Mouse (Mus musculus) adrenal gland, postnatal 4 days (tissue): Measurements from ENCODE around the gene 4930404N11Rik. TPM values are rescaled to one million over a fixed set of nuclear protein-coding genes. Genes with fewer than 3 reads are reported as not detected.

Source experiments
- DNase-seq, 2 experiments: peaks; one replicate each; pipeline ENCODE4 v3.0.0; 2021 to 2022; ENCODE audit warnings: low spot score in 2 of 2, mixed read lengths in 2 of 2
- total RNA-seq, 2 experiments: library from RNA; stranded (reverse); gene quantifications; 2 replicates each; pipeline ENCODE4 v1.2.3; 2021

The 4930404N11Rik gene
- total RNA-seq, 2 experiments from 2014 or later, result 6.3 to 8.2 TPM

DNA sequence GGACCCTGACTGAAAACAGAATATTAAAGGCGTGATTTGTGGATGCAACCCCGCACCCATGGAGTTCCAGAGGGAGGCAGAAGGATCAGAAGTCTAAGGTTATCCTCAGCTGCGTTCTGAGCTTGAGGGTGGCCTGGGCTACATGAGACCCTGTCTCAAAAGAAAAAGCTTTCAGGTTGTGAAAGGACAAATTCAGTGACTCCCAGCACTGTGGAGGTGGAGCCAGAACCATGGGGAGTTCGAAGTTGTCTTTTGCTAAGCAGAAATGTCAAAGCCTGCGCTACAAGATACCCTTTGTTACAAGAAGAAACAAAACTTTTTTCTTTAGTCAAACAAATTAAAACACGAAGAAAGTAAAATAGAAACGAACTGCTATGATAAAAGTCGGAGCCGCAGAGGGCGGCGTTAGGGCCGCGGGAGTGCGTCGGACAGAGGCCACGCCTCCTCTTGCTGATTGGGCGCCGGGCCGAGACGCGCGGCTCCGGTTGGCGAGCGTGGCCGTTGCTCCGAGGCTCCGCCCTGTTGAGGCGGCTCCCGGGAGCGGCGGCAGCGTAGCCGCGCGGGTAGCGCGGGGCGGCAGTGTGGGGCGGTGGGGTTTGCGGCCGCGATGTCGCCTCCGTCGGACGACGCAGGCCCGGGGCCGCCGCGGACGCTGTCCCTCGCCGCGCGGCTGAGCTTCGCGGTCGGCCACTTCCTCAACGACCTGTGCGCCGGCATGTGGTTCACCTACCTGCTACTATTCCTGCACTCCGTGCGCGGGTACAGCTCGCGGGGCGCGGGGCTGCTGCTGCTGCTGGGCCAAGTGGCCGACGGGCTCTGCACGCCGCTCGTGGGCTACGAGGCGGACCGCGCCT, 8.4 kb downstream of the 4930404N11Rik start, which contains the start of gene Mfsd12:
Mfsd12 (plus strand) TSS at position 501 of the 854 bp plus-strand sequence.
- DNase-seq, result peak; percentile 71 to 76

GRCm38 (mm10) chr10:81356352-81356990, 9.1 kb downstream of the 4930404N11Rik start:
- no peak for DNase-seq

GRCm38 (mm10) chr10:81355533-81355932, 10.1 kb downstream of the 4930404N11Rik start:
- no peak for DNase-seq

GRCm38 (mm10) chr10:81354738-81355477, 10.7 kb downstream of the 4930404N11Rik start:
- DNase-seq, result no peak

- DNase-seq, result no peak
Observed at GRCm38 (mm10) chr10:81351678-81352291, 13.8 kb downstream of the 4930404N11Rik start.

GRCm38 (mm10) chr10:81350351-81351063, 15.1 kb downstream of the 4930404N11Rik start, which contains the start of gene Hmg20b:
Gene Hmg20b (minus strand): TSS chr10:81350480.
- peak; percentile 97 to 98 for DNase-seq

GRCm38 (mm10) chr10:81349961-81350350, 15.7 kb downstream of the 4930404N11Rik start:
- DNase-seq, result no peak

GRCm38 (mm10) chr10:81349146-81349545, 16.5 kb downstream of the 4930404N11Rik start:
- DNase-seq, result no peak

- DNase-seq, result peak in 1 of 2 experiments; percentile 55
Observed at GRCm38 (mm10) chr10:81346453-81347067, 19.1 kb downstream of the 4930404N11Rik start.

GRCm38 (mm10) chr10:81345162-81345534, 20.5 kb downstream of the 4930404N11Rik start:
- DNase-seq, result no peak

DNA sequence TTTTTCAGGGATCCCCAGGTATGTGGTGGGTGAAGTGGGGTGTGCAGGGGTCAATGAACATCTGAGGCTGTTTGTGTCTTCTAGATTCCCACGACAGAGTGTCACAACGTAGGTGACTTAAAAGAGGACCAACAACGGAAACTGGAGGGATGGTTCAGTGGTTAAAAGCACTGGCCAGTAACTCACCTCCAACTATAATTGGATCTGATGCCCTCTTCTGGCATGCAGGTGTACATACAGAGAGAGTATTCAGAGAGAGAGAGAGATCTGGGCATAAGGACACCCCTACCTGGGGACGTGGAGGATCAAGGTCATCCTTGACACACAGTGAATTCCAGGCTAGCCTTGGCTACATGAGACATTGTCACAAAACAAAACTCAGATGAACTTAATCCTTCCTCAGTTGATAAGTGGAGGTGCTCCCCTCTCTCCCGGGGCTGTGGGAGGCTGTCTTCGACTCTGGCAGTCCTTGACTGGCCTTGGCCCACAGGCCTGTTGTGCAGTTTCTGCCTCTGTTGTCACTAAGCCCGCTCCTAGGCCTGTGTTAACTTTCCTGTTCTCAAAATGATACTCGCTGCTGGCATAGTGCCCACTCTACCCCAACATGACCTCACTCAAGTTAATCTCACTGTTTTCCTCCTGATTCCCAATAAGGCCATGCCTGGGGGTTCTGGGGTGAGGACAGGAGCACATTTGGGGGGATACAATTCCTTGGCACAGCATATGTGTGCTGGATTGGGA, 21.0 kb downstream of the 4930404N11Rik start:
- DNase-seq, result no peak

DNA sequence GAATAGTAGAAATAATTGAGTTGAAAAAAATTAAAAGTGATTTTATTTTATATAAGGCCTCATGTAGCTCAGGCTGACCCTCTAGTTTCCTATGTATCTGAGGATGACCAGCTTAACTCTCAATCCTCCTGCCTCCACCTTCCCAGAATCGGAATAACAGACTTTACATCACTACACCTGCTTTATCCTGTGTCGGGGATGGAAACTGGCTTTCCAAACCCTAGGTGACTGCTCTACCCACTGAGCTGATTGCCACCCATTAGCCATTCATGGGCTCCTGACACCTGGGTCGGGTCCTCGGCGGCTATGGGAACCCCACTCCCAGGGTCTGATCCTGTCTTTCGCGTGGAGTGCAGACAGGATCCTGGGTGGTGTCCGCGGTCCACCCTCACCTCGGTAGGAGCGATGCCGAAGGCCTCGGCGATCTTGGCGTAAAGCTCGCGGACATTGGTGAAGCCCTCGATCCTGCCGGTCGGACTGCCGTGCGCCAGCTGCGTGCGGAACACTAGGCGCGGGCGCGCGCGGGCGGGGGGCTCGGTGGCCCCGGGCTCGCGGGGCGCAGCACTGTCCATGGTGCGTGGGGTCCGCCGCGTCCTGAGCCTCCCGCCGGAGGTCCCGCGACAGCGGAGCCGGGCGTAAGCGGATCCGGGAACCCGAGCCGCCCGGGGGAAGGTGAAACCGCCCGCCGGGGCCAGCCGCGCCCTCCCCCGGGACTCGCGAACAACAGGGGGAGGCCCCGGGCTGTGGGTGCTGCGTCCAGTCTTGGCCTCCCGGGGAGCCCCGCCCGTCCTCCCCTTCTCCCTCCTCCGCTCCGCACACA, 22.7 kb downstream of the 4930404N11Rik start, which contains the start of gene Gipc3:
Gipc3 (minus strand) TSS at position 581 of the 820 bp plus-strand sequence.
- DNase-seq, result no peak

- peak in 1 of 2 experiments; percentile 64 for DNase-seq
Observed at GRCm38 (mm10) chr10:81341333-81341949, 24.2 kb downstream of the 4930404N11Rik start.

GRCm38 (mm10) chr10:81340551-81341332, 24.9 kb downstream of the 4930404N11Rik start:
- DNase-seq, result no peak

GRCm38 (mm10) chr10:81336558-81336957, 29.1 kb downstream of the 4930404N11Rik start:
- no peak for DNase-seq

- DNase-seq, result no peak
Observed at GRCm38 (mm10) chr10:81335393-81336340, 29.9 kb downstream of the 4930404N11Rik start.
